Mouse (Mus musculus) small intestine, adult 2 months (tissue): ENCODE data around the gene Hsd3b1.
"Not testable (repeated sequence)": the region's sequence is repeated elsewhere in the genome, so short reads cannot be mapped to it uniquely, and the experiment has no call there.

Experiments used
- CTCF ChIP-seq: fragments of 200-500 bp; IDR thresholded peaks from 2 replicates; pipeline ENCODE4 v1.5.1; 2012; ENCODE audit warnings: low read depth, mild to moderate bottlenecking, control low read depth, inconsistent platforms, low read length, moderate library complexity, mixed read lengths; ENCODE audit not compliant: insufficient replicate concordance, insufficient read length; ENCODE audit errors: extremely low read depth
- POLR2A ChIP-seq: fragments of 200-500 bp; IDR thresholded peaks from 2 replicates; pipeline ENCODE4 v1.6.1; 2012; ENCODE audit warnings: low read depth, mild to moderate bottlenecking, control low read depth, inconsistent platforms, low read length, moderate library complexity

DNA sequence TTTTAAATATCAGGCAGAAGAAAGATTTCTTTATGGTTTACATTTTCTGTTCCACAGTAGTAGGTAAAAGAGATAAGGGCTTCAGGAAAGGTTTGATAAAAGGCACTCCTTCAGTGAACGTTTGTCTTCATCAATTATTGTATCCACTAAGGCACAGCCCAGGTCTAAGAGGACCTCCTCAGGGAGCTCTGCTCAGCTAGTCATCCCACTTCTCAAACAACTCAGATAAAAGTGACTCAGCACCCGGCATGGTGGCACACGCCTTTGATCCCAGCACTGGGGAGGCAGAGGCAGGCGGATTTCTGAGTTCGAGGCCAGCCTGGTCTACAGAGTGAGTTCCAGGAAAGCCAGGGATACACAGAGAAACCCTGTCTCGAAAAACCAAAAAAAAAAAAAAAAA, 46.9 kb downstream of the Hsd3b1 start:
- not testable (repeated sequence) for TF ChIP-seq CTCF, POLR2A
